Mouse (Mus musculus) gastrocnemius, postnatal 25 days (tissue): Measurements from ENCODE around the gene Fxyd3. TPM values are rescaled to one million over a fixed set of nuclear protein-coding genes. Genes with fewer than 3 reads are reported as not detected.
A peak's percentile ranks its signal among the peaks of the same experiment; 100 is the strongest.

Experiments used
- DNase-seq: peaks from one replicate; pipeline ENCODE4 v3.0.0; 2022
- long read RNA-seq, 2 experiments: library from polyadenylated mRNA; stranded (forward); transcript quantifications; one replicate each; pipeline ENCODE4 v2.0.0; 2021
- total RNA-seq, 2 experiments: library from RNA; stranded (reverse); gene quantifications; 1 replicate in 1 of 2; 2 replicates in 1 of 2; pipeline ENCODE4 v1.2.3; 2021

Gene Fxyd3
- total RNA-seq = 1 to 10 TPM; 1.7 to 3.2 TPM
- long read RNA-seq, experiment 1, partial matches to known transcripts = 0 of 4 reads
- long read RNA-seq, experiment 1, other reads (novel, unspliced or antisense) = 0 of 4 reads
- long read RNA-seq, experiment 2, partial matches to known transcripts = 0 of 1 reads
- long read RNA-seq, experiment 2, other reads (novel, unspliced or antisense) = 1 of 1 reads

DNA sequence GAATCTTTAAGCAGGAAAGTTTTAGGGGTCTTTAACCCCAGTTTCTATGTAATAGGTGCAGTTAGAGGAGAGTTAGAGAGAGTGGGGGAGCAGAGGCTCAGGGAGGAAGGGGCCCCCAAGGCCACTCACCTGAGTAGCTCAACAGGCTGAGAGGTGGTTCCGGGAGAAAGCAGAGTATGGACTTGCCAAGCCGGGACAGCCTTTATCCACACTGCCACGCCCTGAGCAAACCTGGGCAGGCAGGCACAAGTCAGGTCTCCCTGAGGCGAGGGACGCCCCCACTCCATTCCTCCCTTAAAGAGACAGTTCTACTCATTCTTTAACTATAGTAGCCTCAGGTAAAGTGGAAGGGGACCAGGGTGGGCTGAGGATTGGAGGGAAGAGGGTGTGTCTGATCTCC, at the start of gene Fxyd3:
Gene Fxyd3 (minus strand): TSS at position 213 of the 400 bp plus-strand sequence.
- DNase-seq = no peak

DNA sequence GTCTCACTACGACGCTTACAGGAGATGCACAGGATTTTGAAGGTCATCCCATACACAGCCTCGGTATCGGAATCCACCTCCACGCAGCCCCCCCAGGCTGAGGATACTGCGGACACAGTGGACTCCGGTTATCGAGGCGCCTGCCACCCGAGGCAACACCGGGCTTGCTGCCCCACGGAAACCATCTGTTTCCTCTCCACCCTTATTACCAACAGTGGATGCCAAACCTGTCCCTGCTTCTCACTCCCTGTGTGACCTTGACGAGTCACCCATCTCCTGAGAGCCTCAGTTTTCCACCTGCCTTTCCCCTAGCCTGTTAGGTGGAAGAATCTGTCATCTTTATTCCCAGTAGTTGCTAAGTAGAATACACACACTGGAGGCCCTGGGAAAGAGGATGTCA, 48.6 kb upstream of the Fxyd3 start:
- DNase-seq = no peak

DNA sequence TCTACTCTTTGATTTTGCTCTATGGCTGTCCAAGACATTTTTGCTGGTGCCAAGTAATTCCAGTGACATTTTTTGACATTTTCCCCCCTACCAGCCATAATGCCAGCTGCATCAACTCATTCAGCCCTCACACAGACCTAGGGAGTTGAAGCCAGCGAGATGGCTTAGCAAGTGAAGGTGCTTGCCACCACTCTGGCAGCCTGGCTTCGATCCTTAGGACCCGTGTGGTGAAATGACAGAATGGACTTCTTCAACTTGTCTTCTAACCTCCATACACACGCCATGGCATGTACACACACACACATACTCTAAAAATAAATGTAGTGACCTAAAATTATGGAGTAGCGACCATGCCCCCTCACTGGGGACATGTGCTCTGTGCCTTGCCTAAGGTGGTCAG, 47.9 kb upstream of the Fxyd3 start:
- DNase-seq = no peak

DNA sequence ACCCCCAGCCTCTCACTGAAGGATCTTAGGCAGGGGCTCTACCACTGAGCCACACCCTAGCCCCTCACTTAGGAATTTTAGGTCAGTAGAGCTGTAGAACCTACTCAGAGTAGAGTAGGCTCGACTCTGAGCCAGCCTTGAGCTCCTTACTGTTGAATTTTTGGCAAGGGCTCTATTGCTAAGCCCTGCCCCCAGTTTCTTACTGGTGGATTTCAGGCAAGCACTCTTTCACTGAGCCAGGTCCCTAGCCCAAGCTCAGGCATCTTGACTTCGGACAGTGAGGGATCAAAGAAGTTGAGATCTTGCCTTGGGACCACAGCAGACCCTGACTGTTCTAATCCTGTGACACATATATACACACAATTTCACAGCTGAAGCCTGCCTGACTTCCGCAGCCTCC, 47.2 kb upstream of the Fxyd3 start:
- DNase-seq = no peak

DNA sequence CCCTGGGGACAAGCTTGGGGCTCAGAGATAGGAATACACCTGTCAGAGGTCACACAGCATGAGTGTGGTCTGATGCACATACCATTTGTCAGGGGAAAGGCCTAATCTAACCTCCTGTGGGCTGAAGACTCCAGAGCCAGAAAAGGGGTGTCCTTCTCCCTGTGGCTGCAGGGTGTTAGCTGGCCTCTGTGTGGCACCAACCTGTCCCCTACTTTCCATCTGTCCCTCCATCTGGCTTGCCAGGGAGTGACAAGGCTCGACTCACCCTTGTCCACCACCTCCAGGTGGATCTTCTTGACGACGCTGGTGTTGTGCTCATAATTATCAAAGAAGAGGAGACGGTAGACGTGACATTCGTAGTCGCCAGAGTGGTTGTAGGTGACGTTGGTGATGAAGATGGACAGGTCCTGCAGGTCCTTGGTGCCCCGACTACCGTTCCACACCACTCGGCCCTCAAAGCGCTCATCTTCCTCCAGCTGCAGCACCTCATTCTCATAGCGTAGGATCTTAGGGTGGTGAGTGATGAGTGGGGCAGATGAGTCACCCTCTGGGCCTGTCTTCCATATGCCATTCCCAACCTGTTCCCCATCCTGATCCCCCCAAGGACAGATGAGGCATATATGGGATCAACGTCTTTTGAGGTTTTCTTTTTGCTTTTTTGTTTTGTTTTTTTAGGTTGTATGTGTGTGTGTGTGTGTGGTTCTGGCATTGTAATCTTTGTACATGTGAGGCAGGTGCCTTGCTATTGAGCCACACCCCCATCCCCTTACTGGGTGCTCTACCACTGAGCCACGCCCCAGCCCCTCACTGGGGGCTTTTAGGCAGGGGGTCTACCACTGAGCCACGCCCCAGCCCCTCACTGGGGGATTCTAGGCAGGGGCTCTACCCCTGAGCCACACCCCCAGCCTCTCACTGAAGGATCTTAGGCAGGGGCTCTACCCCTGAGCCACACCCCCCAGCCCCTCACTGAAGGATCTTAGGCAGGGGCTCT, 46.4 kb upstream of the Fxyd3 start:
- no peak for DNase-seq

DNA sequence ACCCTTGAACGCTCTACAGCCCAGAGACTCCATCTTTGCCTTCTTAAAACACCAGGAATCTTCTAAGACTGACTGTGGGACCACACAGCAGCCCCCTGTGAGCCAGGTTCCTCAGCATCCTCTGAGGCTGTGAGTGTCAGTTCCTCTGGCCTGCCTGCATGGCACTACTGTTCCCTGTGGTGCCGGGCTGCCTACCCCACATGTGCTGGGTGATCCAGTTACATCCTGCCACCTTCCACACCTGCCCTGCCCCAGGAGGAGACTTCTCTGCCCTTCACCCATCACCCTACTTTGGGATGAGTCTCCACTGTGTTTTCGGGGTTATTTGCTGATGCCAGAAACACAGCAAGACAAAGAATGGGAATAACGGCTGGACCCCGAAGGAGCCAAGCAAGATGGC, 43.1 kb upstream of the Fxyd3 start:
- no peak for DNase-seq

DNA sequence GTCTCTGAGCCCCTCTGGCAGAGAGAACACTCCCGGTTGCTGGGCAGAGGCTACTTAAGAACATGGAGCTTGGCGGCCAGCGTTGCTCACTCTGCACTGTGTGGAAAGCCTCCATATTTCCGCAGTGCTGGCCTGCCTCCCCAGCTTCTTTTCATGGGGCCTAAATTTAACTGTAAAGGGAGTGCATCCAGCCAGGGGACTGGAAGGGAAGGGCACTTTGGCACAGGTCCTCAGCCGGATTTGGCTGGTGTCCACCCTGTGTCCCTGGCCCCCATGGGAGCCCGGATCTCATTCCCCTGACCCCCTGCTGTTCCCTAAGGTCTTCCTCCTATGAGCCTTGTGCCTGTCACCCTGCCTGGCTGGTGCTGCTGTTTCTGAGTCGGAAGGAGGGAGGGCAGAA, 42.0 kb upstream of the Fxyd3 start:
- peak; percentile 84 for DNase-seq

DNA sequence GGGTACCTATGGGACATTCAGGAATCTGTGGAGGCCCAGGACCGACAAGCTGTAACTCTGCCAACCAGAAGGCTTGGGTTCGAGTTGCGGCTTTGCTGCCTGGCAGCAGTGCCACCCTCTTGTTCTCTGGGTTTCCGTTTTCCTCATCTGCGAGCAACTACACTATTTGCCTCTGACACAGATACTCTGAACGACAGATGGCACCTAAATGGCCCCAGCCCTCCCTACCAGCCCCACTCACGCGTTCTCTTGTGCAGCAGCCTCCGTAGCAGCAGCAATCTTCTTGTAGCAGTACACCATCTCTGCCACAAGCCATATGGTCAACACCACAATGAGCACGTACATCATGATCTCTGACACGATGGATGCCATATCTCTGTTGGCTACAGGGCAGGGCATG, 41.0 kb upstream of the Fxyd3 start:
- no peak for DNase-seq

DNA sequence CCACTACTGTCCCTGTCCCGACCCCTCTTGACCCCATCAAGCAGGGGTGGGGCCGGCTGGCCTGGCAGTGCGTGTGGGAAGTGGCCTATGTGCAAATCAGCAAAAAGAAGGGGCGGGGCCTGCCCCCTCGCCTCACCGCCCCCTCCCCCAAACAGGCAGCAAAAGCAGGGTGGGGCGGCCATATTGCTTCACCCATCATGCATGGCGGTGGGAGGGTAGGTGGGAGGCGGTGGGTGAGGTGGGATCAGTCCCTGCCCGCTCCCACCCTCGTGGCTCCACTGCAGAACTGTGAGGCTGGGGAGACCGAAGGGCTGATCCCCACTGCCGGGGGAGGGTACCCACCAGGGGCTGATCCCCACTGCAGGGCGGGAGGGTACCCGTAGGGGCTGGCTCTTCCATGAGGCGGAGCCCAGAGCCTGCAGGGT, 40.2 kb upstream of the Fxyd3 start:
- peak; percentile 36 for DNase-seq

DNA sequence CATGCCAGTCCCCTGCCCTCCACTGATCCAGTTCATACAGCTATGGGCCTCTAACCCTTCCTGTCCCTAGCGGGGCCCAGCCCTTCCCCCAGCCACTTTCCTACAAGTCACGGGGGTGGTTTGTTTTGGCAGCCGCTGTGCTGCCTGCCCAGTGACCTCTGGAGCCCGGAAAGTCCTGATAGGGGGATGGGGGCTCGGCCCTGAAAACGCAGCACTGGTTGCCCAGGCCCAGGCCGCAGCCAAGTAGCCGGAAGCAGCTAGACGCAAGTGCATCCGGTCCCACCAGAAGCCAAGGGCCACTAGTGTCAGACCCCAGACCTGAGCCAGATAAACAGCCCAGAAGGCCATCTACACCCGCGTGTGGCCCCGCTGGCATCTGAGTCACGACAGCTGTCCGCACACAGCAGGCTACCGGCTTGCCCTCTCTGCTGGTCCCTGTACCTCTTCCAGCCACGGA, 39.1 kb upstream of the Fxyd3 start:
- DNase-seq = peak; percentile 85

DNA sequence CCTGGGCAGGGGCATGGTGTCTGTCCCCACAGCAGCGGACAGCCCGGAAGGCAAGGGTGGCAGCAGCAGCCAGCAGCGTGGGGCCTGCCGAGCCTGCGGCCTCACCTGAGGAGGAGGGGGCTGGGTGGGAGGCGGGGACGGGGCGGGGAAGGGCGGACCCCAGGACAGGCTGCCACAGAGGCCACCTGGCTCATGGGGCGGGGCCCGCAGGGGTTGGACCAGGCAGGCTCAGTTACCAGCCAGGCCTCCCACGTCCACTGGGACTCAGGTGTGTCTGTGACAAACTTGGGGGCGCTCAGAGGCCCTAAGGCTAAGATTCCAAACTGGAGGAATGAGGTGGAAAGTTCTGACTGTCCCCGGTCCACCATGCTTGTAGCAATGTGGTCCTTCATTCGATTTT, 38.7 kb upstream of the Fxyd3 start, which contains the start of gene Hpn:
Gene Hpn (minus strand): TSS at position 109 of the 400 bp plus-strand sequence.
- no peak for DNase-seq

DNA sequence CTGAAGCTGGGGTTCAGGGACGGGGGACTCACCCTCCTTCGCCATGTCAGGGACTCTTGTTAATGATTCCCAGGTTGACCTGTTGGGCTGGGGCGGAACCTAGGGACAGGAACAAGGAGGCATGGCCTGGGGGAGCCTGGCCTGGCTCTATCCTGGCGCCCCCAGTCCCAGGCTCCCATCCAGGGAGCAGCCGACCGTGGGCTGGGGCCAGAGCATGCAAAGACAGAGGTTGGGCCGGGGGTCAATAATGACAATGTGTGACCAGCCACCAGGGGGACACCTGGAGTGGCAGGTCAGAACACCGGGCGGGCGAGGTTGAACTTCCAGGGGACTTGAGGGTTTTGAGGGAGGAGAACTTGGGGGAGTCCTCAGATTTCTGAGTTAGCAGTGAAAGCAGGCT, 38.1 kb upstream of the Fxyd3 start:
- DNase-seq = no peak

DNA sequence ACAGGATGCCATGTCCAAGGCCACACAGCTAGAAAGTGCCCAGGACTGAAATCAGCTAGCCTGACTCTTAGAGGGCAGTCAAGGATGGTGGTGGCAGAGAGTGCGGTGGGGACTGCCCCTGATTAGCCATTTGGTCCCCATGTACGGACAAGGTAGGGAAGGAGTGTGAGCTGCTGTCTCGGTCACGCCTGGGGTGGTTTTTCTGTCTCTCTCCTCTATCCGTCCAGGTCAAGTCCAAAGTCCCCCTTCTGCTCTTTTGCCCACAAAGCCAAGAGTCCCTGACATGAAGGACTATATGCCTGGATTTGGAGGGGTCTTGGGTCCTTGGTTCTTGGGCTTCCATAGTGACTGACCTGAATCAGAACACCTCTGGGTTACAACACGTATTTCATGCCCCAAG, 37.3 kb upstream of the Fxyd3 start:
- no peak for DNase-seq

DNA sequence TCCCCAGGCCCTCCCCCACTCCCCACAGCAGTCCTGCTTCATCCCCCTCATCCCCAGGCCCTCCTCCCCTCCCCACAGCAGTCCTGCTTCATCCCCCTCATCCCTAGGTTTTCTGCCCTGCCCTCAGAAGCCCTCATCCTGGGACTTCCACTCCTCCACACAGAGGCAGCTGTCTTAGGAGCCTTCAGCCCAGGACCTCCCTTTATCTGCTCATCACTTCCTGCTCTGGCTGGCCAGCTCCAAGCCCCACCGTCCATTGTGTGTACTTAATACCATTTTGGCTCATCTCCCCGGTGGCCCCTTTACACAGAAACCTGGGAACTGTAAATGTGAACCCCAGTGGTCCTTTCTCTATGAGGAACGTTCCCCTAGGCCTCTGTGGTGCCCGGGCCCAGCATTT, 35.5 kb upstream of the Fxyd3 start:
- DNase-seq = no peak

DNA sequence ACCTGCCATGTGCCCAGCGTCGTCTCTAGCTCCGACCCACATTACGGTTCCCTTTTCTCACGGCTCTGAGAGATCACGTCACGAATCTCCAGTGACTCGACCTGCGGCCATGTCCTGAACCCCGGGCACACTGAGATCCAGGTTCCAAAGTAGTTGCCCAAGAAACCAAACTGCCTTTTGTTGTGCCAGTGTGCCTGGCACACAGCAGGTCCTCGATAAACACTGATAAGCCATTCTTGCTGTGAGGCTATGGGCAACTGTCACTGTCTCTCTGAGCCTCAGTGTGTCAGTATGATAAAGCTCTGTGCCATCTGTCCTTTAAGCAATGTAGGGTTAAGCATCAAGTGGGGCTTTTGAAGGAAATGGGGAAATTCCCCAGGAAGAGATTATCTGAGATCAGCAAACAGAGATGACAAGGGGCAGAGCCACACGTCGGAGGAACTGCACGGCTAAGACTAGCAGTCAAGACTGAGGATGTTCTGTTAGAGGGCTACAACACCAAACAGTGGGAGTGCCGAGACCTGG, 34.4 kb upstream of the Fxyd3 start:
- DNase-seq = no peak

DNA sequence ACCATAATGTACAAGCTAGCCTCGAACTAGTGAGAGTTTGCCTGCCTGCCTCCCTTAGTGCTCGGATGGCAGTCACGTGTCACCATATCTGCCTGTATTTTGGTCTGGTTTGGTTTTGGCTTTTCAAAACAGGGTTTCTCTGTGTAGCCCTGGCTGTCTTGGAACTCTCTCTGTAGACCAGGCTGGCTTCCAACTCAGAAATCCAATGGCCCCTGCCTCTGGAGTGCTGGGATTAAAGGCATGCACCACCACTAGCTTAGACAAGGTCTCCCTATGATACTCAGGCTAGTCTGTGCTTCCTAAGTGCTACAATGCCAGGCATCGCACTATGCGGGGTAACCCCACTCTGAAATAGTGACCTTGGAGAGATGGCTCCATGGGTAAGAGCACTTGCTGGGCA, 33.3 kb upstream of the Fxyd3 start:
- DNase-seq = no peak

DNA sequence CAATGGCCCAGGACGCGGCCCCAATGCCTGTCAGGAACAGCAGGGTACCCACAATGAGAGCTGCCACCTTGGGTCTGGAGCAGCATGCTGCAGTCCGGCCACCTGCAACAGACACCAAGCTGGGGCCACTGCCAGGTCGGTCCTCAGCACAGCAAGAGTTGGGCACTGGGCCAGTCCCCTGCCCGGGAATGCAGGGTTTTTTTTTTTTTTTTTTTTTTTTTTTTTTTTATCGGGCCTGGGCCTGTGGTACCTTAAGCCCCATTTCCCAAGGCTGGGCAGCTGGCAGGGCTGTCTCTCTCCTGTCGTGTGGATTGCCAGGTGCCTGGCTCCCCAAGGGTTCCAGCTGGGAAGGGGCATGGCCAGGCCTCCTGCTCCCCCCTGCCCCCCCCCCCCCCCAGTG, 32.6 kb upstream of the Fxyd3 start:
- DNase-seq = peak; percentile 65

DNA sequence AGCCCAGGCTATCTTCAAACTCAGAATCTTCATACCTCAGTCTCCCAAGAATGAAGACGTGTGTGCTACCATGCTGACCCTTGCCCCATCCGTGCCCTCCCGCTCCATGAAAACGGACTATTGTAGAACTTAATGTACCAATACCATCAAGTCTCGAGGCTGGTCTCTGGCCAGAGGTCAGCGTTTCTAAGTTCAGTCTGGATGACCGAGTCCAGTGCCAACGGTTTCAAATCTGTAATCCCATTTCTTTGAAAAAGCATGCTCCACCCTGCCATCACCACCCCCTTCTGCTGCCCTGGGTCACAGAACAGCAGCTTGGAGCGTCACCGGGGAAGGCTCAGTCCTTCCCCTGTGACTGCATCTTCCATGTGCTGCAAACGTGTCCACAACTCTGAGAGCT, 31.3 kb upstream of the Fxyd3 start:
- no peak for DNase-seq

DNA sequence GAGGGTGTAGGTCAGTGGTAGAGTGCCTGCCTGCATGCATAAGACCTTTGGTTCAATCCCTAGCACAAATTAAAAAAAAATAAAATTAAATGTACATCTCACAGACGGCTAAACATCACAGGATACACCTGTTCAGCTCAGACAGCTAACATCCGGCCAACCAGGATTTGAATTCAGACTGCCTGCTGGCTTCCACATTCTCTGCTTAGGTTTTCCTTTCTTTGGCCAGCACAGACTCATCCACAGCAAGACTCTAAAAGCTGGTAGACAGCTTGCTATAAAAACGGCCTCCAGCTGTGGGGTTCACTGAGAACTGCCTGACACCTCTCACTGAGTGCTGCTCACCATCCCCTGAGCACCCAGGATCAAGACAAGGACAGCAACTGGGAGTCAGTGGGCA, 29.7 kb upstream of the Fxyd3 start:
- no peak for DNase-seq

DNA sequence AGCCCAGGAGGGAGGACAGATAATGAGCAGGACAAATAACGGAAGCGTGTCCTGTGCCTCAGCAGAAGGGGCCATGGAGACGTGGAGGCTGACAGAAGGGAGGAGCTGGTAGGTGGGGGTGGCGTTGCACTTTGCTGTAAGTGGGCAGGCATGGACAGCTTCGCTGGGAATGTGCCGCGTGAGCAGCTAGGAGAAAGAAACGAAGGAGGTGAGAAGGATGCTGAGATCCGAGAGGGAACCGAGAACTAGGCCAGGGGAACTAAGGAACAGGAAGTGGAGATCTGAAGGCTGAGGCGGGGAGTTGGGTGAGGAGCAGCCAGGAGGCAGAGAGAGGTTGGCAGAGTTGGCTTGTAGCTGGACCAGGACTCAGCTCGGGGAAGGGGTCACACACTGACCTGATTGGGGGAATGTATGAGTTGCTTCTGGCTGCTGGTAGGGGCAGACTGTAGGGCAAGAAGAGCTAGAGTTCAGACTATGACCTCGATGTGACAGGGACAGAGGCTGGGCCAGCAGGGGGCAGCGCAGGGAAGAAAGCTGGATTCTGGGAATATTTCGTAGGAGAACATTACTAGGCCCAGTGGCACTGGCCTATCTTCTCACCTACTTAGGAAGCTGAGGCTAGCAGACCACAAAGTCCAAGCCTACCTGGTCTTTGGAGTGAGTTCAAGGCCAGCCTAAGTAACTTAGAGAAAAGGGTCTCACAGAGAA, 28.7 kb upstream of the Fxyd3 start:
- DNase-seq = peak; percentile 48

DNA sequence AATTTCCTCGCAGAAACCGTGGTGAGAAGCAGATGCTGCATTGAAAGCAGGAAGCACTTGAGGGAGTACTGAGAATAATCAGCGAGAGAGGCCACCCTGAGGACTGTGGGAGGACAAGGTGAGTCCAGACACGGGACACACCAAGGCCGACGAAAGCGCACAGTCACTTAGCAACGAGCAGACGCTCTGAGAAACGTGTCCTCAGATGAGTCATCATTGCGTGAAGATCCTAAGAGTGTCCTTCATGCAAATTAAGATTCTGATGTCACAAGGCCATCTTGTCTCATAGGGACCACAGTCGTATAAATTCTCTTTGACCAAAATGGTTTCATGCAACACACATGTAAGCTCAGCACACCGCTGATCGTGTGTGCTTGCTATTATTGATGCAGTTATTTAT, 24.3 kb upstream of the Fxyd3 start:
- DNase-seq = no peak

DNA sequence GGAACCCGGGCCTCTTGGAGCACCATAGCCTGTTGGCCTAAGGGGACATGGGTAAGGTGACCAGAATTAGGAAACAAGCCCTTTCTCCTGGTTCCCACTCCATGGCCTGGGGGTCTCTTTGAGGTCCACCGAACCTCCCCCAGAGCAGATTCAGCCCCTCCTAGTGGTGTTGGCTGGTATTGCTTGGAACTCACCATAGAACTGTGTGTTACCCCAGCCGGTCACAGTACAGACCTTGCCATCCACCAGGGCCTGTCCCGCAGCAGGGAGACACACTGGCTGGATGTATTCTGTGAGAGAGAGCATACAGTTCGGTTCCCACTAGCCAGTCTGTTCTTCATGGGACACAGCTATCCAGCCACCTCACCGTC, 23.1 kb upstream of the Fxyd3 start:
- no peak for DNase-seq
